Mouse (Mus musculus) ES-Bruce4 (cell line): Measurements from ENCODE around the gene Ksr2. TPM values are rescaled to one million over a fixed set of nuclear protein-coding genes. Genes with fewer than 3 reads are reported as not detected.
"Not testable (repeated sequence)": the region's sequence is repeated elsewhere in the genome, so short reads cannot be mapped to it uniquely, and the experiment has no call there.

ENCODE experiments used
- H3K27ac ChIP-seq: 2 replicates; pipeline ENCODE4 v1.5.1; 2012; ENCODE audit warnings: low read length, inconsistent platforms; ENCODE audit not compliant: insufficient read depth
- H3K27me3 ChIP-seq: 2 replicates; pipeline ENCODE4 v1.6.1; 2012; ENCODE audit warnings: mild to moderate bottlenecking, low read length, inconsistent platforms; ENCODE audit not compliant: control insufficient read depth, poor library complexity, insufficient read depth, severe bottlenecking
- H3K36me3 ChIP-seq: 2 replicates; pipeline ENCODE4 v1.6.1; 2012; ENCODE audit warnings: inconsistent platforms, mild to moderate bottlenecking, low read length, moderate library complexity; ENCODE audit not compliant: control insufficient read depth, poor library complexity, insufficient read depth, severe bottlenecking
- H3K4me1 ChIP-seq: one replicate; pipeline ENCODE4 v1.8.1; 2011; ENCODE audit warnings: low read length; ENCODE audit not compliant: control insufficient read depth, insufficient read depth
- H3K4me3 ChIP-seq: 2 replicates; pipeline ENCODE4 v1.5.1; 2011; ENCODE audit warnings: low read depth, mild to moderate bottlenecking, low read length
- H3K9ac ChIP-seq: 2 replicates; pipeline ENCODE4 v1.6.1; 2012; ENCODE audit warnings: low read depth, mild to moderate bottlenecking, inconsistent platforms; ENCODE audit not compliant: poor library complexity, severe bottlenecking
- H3K9me3 ChIP-seq: replicated peaks from 2 replicates; pipeline ENCODE4 v1.6.1; 2012; ENCODE audit warnings: mild to moderate bottlenecking, low read length, inconsistent platforms; ENCODE audit not compliant: control insufficient read depth, poor library complexity, insufficient read depth, severe bottlenecking
- CTCF ChIP-seq: IDR thresholded peaks from one replicate; pipeline ENCODE4 v1.8.1; 2011; ENCODE audit warnings: low read depth, low read length
- EP300 ChIP-seq: IDR thresholded peaks from 2 replicates; pipeline ENCODE4 v1.6.1; 2011; ENCODE audit warnings: low read depth, low read length; ENCODE audit not compliant: insufficient read depth
- POLR2A ChIP-seq: IDR thresholded peaks from one replicate; pipeline ENCODE4 v1.8.1; 2011; ENCODE audit warnings: low read length; ENCODE audit not compliant: insufficient read depth
- polyA plus RNA-seq: library from polyadenylated mRNA; stranded (reverse); fragments of >200 nt; gene quantifications from 2 replicates; pipeline ENCODE4 v1.2.4, GENCODE M21; 2011; ENCODE audit warnings: low read depth; ENCODE audit not compliant: missing spikeins, insufficient read depth, insufficient read length

The Ksr2 gene
- polyA plus RNA-seq, 1 experiment, result 1.3 TPM

GRCm38 (mm10) chr5:117620292-117620691 is 206.5 kb downstream of the Ksr2 start:
- TF ChIP-seq CTCF, result no peak
- no peak for TF ChIP-seq POLR2A
- TF ChIP-seq EP300, result no peak
- no peak overlapping the region for H3K9ac ChIP-seq

DNA sequence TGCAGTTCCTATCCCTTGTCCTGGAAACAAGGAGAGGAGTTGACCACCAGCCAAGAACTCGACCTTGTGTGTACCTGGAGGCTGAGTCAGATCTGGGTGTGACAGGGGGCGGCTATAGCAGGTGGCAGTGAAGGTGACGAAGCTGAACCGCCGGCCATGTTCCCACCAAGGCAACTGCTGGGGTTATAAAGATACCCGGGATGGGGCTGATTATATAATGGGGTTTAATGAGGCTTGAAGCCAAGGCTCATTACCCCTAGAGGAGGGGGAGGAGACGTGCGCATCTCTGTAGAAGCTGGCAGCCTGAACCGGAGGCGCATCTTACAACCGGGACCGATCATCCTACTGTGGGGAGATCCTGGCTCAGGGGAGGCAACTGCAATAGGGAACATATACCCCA is 208.4 kb downstream of the Ksr2 start:
- no peak overlapping the region for H3K27ac ChIP-seq
- H3K4me3 ChIP-seq, result no peak overlapping the region
- H3K36me3 ChIP-seq, result no peaks in the 10 kb centered on the region
- H3K4me1 ChIP-seq, result no peaks in the 10 kb centered on the region
- no peaks in the 10 kb centered on the region for H3K27me3 ChIP-seq
- no peak overlapping the region for H3K9ac ChIP-seq
- no peaks in the 10 kb centered on the region for H3K9me3 ChIP-seq
- no peak for TF ChIP-seq CTCF
- no peak for TF ChIP-seq POLR2A
- TF ChIP-seq EP300, result no peak

More at GRCm38 (mm10) chr5:117620292-117620691, 206.5 kb downstream of the Ksr2 start:
- no peaks in the 10 kb centered on the region for H3K4me1 ChIP-seq
- H3K27me3 ChIP-seq, result no peaks in the 10 kb centered on the region
- H3K36me3 ChIP-seq, result no peaks in the 10 kb centered on the region
- H3K9me3 ChIP-seq, result no peaks in the 10 kb centered on the region
- no peak overlapping the region for H3K27ac ChIP-seq
- no peak overlapping the region for H3K4me3 ChIP-seq

GRCm38 (mm10) chr5:117623206-117623605 is 209.4 kb downstream of the Ksr2 start:
- not testable (repeated sequence) for H3K9me3 ChIP-seq, H3K36me3 ChIP-seq, H3K4me1 ChIP-seq, H3K27ac ChIP-seq, H3K9ac ChIP-seq, H3K4me3 ChIP-seq, H3K27me3 ChIP-seq

GRCm38 (mm10) chr5:117626907-117627306 is 213.1 kb downstream of the Ksr2 start:
- no peak overlapping the region for H3K4me3 ChIP-seq
- no peaks in the 10 kb centered on the region for H3K36me3 ChIP-seq
- no peaks in the 10 kb centered on the region for H3K27me3 ChIP-seq
- H3K9me3 ChIP-seq, result no peaks in the 10 kb centered on the region
- no peaks in the 10 kb centered on the region for H3K4me1 ChIP-seq
- H3K27ac ChIP-seq, result no peak overlapping the region
- no peak overlapping the region for H3K9ac ChIP-seq
- TF ChIP-seq EP300 (no peak), POLR2A (no peak), CTCF (no peak)

DNA sequence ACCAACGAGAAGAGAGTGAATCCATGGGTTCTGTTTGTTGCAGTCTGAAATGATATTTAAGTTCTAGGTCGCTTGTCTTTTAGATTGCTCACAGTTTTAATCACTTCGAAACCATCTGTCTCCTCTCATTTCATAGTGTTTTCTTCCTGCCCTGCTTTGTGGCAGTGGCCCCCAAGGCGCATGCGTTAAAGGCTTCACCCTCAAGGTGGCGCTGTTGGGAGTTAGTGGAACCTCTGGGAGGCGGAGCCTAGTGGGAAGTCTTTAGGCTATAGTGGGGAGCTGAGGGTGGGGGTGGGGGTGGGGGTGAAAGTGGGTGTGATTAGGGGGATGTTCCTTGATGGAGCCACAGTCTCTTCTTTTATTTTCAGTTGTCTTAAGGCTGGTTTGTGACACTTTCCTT is 214.6 kb downstream of the Ksr2 start:
- no peaks in the 10 kb centered on the region for H3K27me3 ChIP-seq
- TF ChIP-seq EP300, result no peak
- peak; percentile 59 for TF ChIP-seq CTCF
- no peak for TF ChIP-seq POLR2A
- H3K4me3 ChIP-seq, result no peak overlapping the region
- H3K36me3 ChIP-seq, result no peaks in the 10 kb centered on the region
- H3K4me1 ChIP-seq, result no peaks in the 10 kb centered on the region
- H3K27ac ChIP-seq, result no peak overlapping the region
- no peak overlapping the region for H3K9ac ChIP-seq
- H3K9me3 ChIP-seq, result no peaks in the 10 kb centered on the region

DNA sequence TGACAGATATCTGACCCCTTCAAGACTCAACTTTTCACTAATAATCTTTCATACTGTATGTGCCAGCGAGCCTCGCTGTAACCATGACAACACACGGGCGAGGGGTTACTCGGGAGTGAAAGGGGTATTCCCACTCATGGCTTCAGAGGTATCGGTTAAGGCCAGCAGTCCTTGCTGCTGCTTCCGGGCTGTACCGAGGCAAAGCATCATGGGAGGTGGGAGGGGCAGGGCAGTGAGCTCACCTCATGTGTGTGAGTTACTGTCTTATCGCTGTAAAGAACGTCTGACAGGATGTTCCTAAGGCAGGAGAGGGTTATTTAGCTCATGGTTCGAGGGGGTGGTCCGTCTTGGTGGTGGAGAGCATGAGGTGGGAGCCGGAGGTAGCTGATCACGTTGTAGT is 215.8 kb downstream of the Ksr2 start:
- TF ChIP-seq POLR2A (no peak), EP300 (no peak), CTCF (no peak)
- Histone ChIP-seq H3K9me3 (no peaks in the 10 kb centered on the region), H3K9ac (no peak overlapping the region), H3K4me1 (no peaks in the 10 kb centered on the region), H3K27me3 (no peaks in the 10 kb centered on the region), H3K36me3 (no peaks in the 10 kb centered on the region), H3K4me3 (no peak overlapping the region), H3K27ac (no peak overlapping the region)
